Mouse (Mus musculus): ENCODE results near the gene Nfib. TPM values are rescaled to one million over a fixed set of nuclear protein-coding genes. Genes with fewer than 3 reads are reported as not detected.

Gene Nfib
- total RNA-seq (2021) = 100 to 1,000 TPM; 136 to 138 TPM
- long read RNA-seq, experiment 1, full-length matches to known transcripts = 66 of 121 reads
- long read RNA-seq, experiment 1, partial matches to known transcripts = 4 of 121 reads
- long read RNA-seq, experiment 1, other reads (novel, unspliced or antisense) = 51 of 121 reads
- long read RNA-seq, experiment 2, full-length matches to known transcripts = 64 of 122 reads
- long read RNA-seq, experiment 2, partial matches to known transcripts = 2 of 122 reads
- long read RNA-seq, experiment 2, other reads (novel, unspliced or antisense) = 56 of 122 reads

- DNase-seq = peak in 1 of 2 experiments; percentile 21
- intact Hi-C loops (cut with DNase I) = loop anchor here (5.0 to 10.0 kb wide), 2 partner anchors 63 to 650 kb away; no protein-coding TSS in a partner anchor
Measured at GRCm38 (mm10) chr4:82704841-82705794, at the start of gene Nfib. TSS of gene Nfib (minus strand) at chr4:82705750.

- intact Hi-C loops (cut with DNase I) = no loop called here
- no peak for DNase-seq
Measured at GRCm38 (mm10) chr4:82735764-82736163, 30.2 kb upstream of the Nfib start.

- intact Hi-C loops (cut with DNase I) = no loop called here
- peak in 1 of 2 experiments; percentile 14 for DNase-seq
Measured at GRCm38 (mm10) chr4:82734765-82735481, 29.4 kb upstream of the Nfib start.

GRCm38 (mm10) chr4:82734348-82734747 is 28.8 kb upstream of the Nfib start:
- no peak for DNase-seq
- intact Hi-C loops (cut with DNase I) = no loop called here

- intact Hi-C loops (cut with DNase I) = no loop called here
- DNase-seq = no peak
Measured at GRCm38 (mm10) chr4:82733636-82734035, 28.1 kb upstream of the Nfib start.

GRCm38 (mm10) chr4:82730248-82730887 is 24.8 kb upstream of the Nfib start:
- no peak for DNase-seq
- intact Hi-C loops (cut with DNase I) = no loop called here

GRCm38 (mm10) chr4:82724058-82724457 is 18.5 kb upstream of the Nfib start:
- DNase-seq = no peak
- intact Hi-C loops (cut with DNase I) = no loop called here

- intact Hi-C loops (cut with DNase I) = no loop called here
- DNase-seq = no peak
Measured at GRCm38 (mm10) chr4:82723048-82723447, 17.5 kb upstream of the Nfib start.

- intact Hi-C loops (cut with DNase I) = no loop called here
- no peak for DNase-seq
Measured at GRCm38 (mm10) chr4:82715833-82716232, 10.3 kb upstream of the Nfib start.

- intact Hi-C loops (cut with DNase I) = no loop called here
- DNase-seq = no peak
Measured at GRCm38 (mm10) chr4:82711611-82712295, 6.2 kb upstream of the Nfib start.

GRCm38 (mm10) chr4:82709666-82710065 is 4.1 kb upstream of the Nfib start:
- DNase-seq = no peak
- intact Hi-C loops (cut with DNase I) = loop anchor here (5.0 to 10.0 kb wide), 2 partner anchors 67 to 645 kb away; no protein-coding TSS in a partner anchor

- intact Hi-C loops (cut with DNase I) = loop anchor here (5.0 to 10.0 kb wide), 2 partner anchors 64 to 649 kb away; no protein-coding TSS in a partner anchor
Measured at GRCm38 (mm10) chr4:82706012-82706411, 462 bp upstream of the Nfib start.

GRCm38 (mm10) chr4:82704079-82704830 is 1.3 kb downstream of the Nfib start:
- DNase-seq = no peak
- intact Hi-C loops (cut with DNase I) = loop anchor here (10.0 kb wide), 1 partner anchor 651 kb away; no protein-coding TSS in a partner anchor

More at GRCm38 (mm10) chr4:82706012-82706411, 462 bp upstream of the Nfib start:
- DNase-seq = no peak

- intact Hi-C loops (cut with DNase I) = loop anchor here (10.0 kb wide), 1 partner anchor 652 kb away; no protein-coding TSS in a partner anchor
- no peak for DNase-seq
Measured at GRCm38 (mm10) chr4:82702808-82703207, 2.7 kb downstream of the Nfib start.

GRCm38 (mm10) chr4:82699504-82699903 is 6.0 kb downstream of the Nfib start:
- intact Hi-C loops (cut with DNase I) = no loop called here
- DNase-seq = no peak

GRCm38 (mm10) chr4:82698616-82699015 is 6.9 kb downstream of the Nfib start:
- no peak for DNase-seq
- intact Hi-C loops (cut with DNase I) = no loop called here

- no peak for DNase-seq
- intact Hi-C loops (cut with DNase I) = no loop called here
Measured at GRCm38 (mm10) chr4:82697151-82697550, 8.4 kb downstream of the Nfib start.

GRCm38 (mm10) chr4:82695760-82696501 is 9.6 kb downstream of the Nfib start:
- peak; percentile 25 to 35 for DNase-seq
- intact Hi-C loops (cut with DNase I) = no loop called here

Measured in heart, postnatal 14 days (tissue).